ENCODE assay signal across 10 mouse cellular contexts in genomic region chr16:21274012-21274528, GRCm38 (mm10).
DNase-seq lines count a peak whose midpoint lies in the region; ATAC-seq lines count a peak whose summit lies in the region.
"Had no signal": no experiment of that assay in that cellular context is flagged by ENCODE, and none has a peak within 500 bp of the region (broad histone marks: within the 10 kb centered on the region; RNA-seq: fewer than 3 reads in every experiment).

No protein-coding gene starts in this region.

- H3K27me3 ChIP-seq in heart, embryonic 11.5 days (ENCODE audit: control insufficient read depth, insufficient read depth, low read length): no peaks in the 10 kb centered on the region
- H3K27me3 ChIP-seq in embryonic facial prominence, embryonic 12.5 days: no peaks in the 10 kb centered on the region
- H3K27me3 ChIP-seq in intestine, embryonic 16.5 days (replicated peaks; ENCODE audit: control insufficient read depth, insufficient read depth, low read length): no peaks in the 10 kb centered on the region
- H3K27me3 ChIP-seq in midbrain, embryonic 15.5 days (replicated peaks): no peaks in the 10 kb centered on the region
- H3K27me3 ChIP-seq: liver, embryonic 13.5 days had no signal

- H3K36me3 ChIP-seq in heart, embryonic 11.5 days (ENCODE audit: control insufficient read depth, insufficient read depth, low read length): no peaks in the 10 kb centered on the region
- no peaks in the 10 kb centered on the region for H3K36me3 ChIP-seq in embryonic facial prominence, embryonic 12.5 days
- H3K36me3 ChIP-seq in intestine, embryonic 16.5 days (ENCODE audit: control insufficient read depth, insufficient read depth, low read length): no peaks in the 10 kb centered on the region
- no peaks in the 10 kb centered on the region for H3K36me3 ChIP-seq in midbrain, embryonic 15.5 days (replicated peaks)
- H3K36me3 ChIP-seq: liver, embryonic 13.5 days had no signal

- H3K9me3 ChIP-seq in heart, embryonic 11.5 days (replicated peaks; ENCODE audit: control insufficient read depth, low read length): no peaks in the 10 kb centered on the region
- H3K9me3 ChIP-seq in embryonic facial prominence, embryonic 12.5 days: 0 out of 2 replicates have a peak, but pooled peaks cover 5% of the 10 kb centered on the region
- no peaks in the 10 kb centered on the region for H3K9me3 ChIP-seq in intestine, embryonic 16.5 days (ENCODE audit: control insufficient read depth, low read length)
- no peaks in the 10 kb centered on the region for H3K9me3 ChIP-seq in midbrain, embryonic 15.5 days
- H3K9me3 ChIP-seq: liver, embryonic 13.5 days had no signal

- 0 out of 2 replicates have a peak overlapping the region, but pooled peaks have one; percentile 16 for H3K9ac ChIP-seq in heart, embryonic 11.5 days (ENCODE audit: low read depth, low read length)
- H3K9ac ChIP-seq in embryonic facial prominence, embryonic 12.5 days: peak overlapping the region; percentile 12; the same call in 1 of the 2 replicates
- no peak overlapping the region for H3K9ac ChIP-seq in intestine, embryonic 16.5 days (ENCODE audit: low read depth, low read length)
- H3K9ac ChIP-seq in midbrain, embryonic 15.5 days: no peak overlapping the region
- H3K9ac ChIP-seq: liver, embryonic 13.5 days had no signal

- intact Hi-C loops in gastrocnemius, postnatal 36 days (cut with DNase I): no loop called here

- 11% methylated on average over 2 of the region's 2 CpGs for WGBS in heart, embryonic 11.5 days (ENCODE audit: insufficient replicate concordance)
- WGBS in embryonic facial prominence, embryonic 12.5 days: 3% methylated on average over 2 of the region's 2 CpGs
- WGBS in intestine, embryonic 16.5 days: 12% methylated on average over 2 of the region's 2 CpGs
- 4% methylated on average over 2 of the region's 2 CpGs for WGBS in midbrain, embryonic 15.5 days

- ATAC-seq in heart, embryonic 11.5 days (replicated peaks; ENCODE audit: insufficient number of reproducible peaks, low FRiP score, low TSS enrichment): no peak
- peak; percentile 53 for ATAC-seq in embryonic facial prominence, embryonic 12.5 days (ENCODE audit: insufficient number of reproducible peaks, insufficient read depth, low FRiP score, low TSS enrichment)
- peak; percentile 50; the same call in 1 of the 2 replicates for ATAC-seq in intestine, embryonic 16.5 days
- peak; percentile 60 for ATAC-seq in midbrain, embryonic 15.5 days (replicated peaks)
- ATAC-seq: activated CD4-positive, CD25-positive, alpha-beta regulatory T cell, adult 4 months had no signal

- peaks cover 47% of the 10 kb centered on the region for H3K4me1 ChIP-seq in heart, embryonic 11.5 days (ENCODE audit: control insufficient read depth, insufficient read depth, low read length)
- H3K4me1 ChIP-seq in embryonic facial prominence, embryonic 12.5 days: peaks cover 45% of the 10 kb centered on the region
- H3K4me1 ChIP-seq in intestine, embryonic 16.5 days (ENCODE audit: control insufficient read depth, insufficient read depth, low read length): peaks cover 13% of the 10 kb centered on the region; the same call in 1 of the 2 replicates
- H3K4me1 ChIP-seq in midbrain, embryonic 15.5 days: peaks cover 25% of the 10 kb centered on the region
- H3K4me1 ChIP-seq: liver, embryonic 13.5 days had no signal

- H3K27ac ChIP-seq in heart, embryonic 11.5 days (ENCODE audit: low read depth, low read length): peak overlapping the region; percentile 78
- peak overlapping the region; percentile 87 for H3K27ac ChIP-seq in embryonic facial prominence, embryonic 12.5 days
- H3K27ac ChIP-seq in intestine, embryonic 16.5 days (ENCODE audit: low read length): no peak overlapping the region
- peak overlapping the region; percentile 57; the same call in 1 of the 2 replicates for H3K27ac ChIP-seq in midbrain, embryonic 15.5 days
- H3K27ac ChIP-seq: liver, embryonic 13.5 days had no signal

- DNase-seq in heart, adult 9 months (ENCODE audit: low spot score in 2 of 2): no peak
- DNase-seq in left cerebral cortex, adult 8-10 months (ENCODE audit: low spot score in 2 of 2): no peak
- no peak for DNase-seq in gastrocnemius, postnatal 36 days
- DNase-seq in spleen, postnatal 14 days (ENCODE audit: low spot score in 2 of 2): no peak
- DNase-seq: liver, embryonic 13.5 days had no signal

- H3K4me3 ChIP-seq in heart, embryonic 11.5 days (ENCODE audit: low read depth, low read length): no peak overlapping the region
- H3K4me3 ChIP-seq in embryonic facial prominence, embryonic 12.5 days: no peak overlapping the region
- H3K4me3 ChIP-seq in intestine, embryonic 16.5 days (ENCODE audit: low read length): no peak overlapping the region
- no peak overlapping the region for H3K4me3 ChIP-seq in midbrain, embryonic 15.5 days
- H3K4me3 ChIP-seq: liver, embryonic 13.5 days had no signal

- H3K4me2 ChIP-seq in heart, embryonic 11.5 days: peak overlapping the region; percentile 24; the same call in 1 of the 2 replicates
- H3K4me2 ChIP-seq in embryonic facial prominence, embryonic 12.5 days (replicated peaks): no peak overlapping the region; the same call in 1 of the 2 replicates
- no peak overlapping the region for H3K4me2 ChIP-seq in intestine, embryonic 16.5 days (ENCODE audit: low read depth, low read length)
- H3K4me2 ChIP-seq in midbrain, embryonic 15.5 days: no peak overlapping the region
- H3K4me2 ChIP-seq: liver, embryonic 13.5 days had no signal

Comparison
In these comparisons a context has a peak if more than half of its experiments do, and no peak if none do; other contexts are left out.
1. H3K9ac ChIP-seq: peak in heart, embryonic 11.5 days (single experiment) and embryonic facial prominence, embryonic 12.5 days (single experiment); none in intestine, embryonic 16.5 days (single experiment) and midbrain, embryonic 15.5 days (single experiment).